Mouse (Mus musculus): ENCODE results near the gene Reg4.

GRCm38 (mm10) chr3:98280933-98281678 lies 59.1 kb downstream of the Reg4 start:
- TF ChIP-seq POLR2A (IDR thresholded peaks at IDR 0.05; ENCODE audit: borderline replicate concordance, control insufficient read depth, low read depth, low read length) = no peak
- TF ChIP-seq CTCF (IDR thresholded peaks at IDR 0.05; ENCODE audit: control insufficient read depth, insufficient read depth, low read length) = peak; percentile 91

Measured in bone marrow, adult 2 months (tissue).